Mouse (Mus musculus) layer of hippocampus, adult 2 months (tissue): Measurements from ENCODE around the gene Abcf1. TPM values are rescaled to one million over a fixed set of nuclear protein-coding genes. Genes with fewer than 3 reads are reported as not detected.

Experiments used
- DNase-seq, 2 experiments: peaks; one replicate each; pipeline ENCODE4 v3.0.0; 2022; ENCODE audit warnings: low spot score in 2 of 2
- H3K27ac ChIP-seq: fragments of 200-600 bp; 2 replicates; pipeline ENCODE4 v1.8.1; 2022
- H3K4me3 ChIP-seq: fragments of 200-600 bp; 2 replicates; pipeline ENCODE4 v1.8.1; 2022; ENCODE audit warnings: mild to moderate bottlenecking
- CTCF ChIP-seq: fragments of 200-600 bp; conservative IDR thresholded peaks from 2 replicates; pipeline ENCODE4 v1.8.1; 2022; ENCODE audit warnings: antibody characterized with exemption, mild to moderate bottlenecking, moderate library complexity
- microRNA-seq, 2 experiments: library from miRNA; unstranded; fragments of <30 nt; microRNA quantifications; one replicate each; pipeline ENCODE4 v1.2.0; 2021
- total RNA-seq, 2 experiments: library from RNA; stranded (reverse); gene quantifications; 2 replicates each; pipeline ENCODE4 v1.2.3; 2021

The Abcf1 gene
- total RNA-seq, 2 experiments from 2014 or later, result 69.9 to 77.3 TPM

DNA sequence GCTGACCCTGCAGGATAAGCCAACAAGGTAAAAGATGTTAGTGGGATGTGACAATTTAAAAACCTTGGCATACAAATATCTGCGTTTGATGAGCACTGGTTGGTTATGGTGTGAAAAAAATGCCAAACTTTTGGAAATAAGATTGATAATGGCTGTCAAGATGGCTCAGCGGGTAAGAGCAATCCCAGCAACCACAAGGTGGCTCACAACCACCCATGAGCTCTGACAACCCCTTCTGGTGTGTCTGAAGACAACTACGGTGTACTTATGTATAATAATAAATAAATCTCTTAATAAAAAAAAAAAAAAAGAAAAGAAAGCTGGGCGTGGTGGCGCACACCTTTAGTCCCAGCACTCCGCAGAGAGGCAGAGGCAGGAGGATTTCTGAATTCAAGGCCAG, 54.6 kb downstream of the Abcf1 start:
- H3K27ac ChIP-seq, result no peak overlapping the region
- no peak for DNase-seq
- TF ChIP-seq CTCF, result peak; percentile 46
- H3K4me3 ChIP-seq, result peak overlapping the region; percentile 93

DNA sequence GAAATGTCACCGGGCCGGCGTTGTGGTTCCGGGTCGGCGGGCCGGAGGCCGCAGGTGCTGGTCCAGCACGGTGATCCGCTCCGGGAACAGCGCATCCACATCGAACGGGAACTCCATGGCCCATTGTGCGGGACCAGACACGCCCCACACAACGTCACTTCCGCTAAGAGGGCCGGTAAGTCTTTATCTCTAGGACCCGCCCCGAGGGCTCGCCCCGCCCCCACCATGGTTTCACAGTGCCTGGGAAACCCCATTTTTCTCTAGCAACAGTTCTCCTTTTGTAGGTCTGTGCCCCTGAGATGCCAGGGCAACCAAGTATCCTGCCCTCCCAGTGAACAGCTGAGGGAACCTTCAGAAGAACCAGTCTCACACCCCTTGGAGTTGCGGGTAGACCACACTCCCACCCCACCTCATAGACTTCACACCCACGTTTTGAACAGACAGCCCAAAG, 59.6 kb downstream of the Abcf1 start, which contains the start of gene Atat1:
Gene Atat1 (minus strand): TSS at position 157 of the 451 bp plus-strand sequence.
- H3K4me3 ChIP-seq, result peak within 1 kb of the TSS; percentile 75
- peak within 1 kb of the TSS; percentile 91 for H3K27ac ChIP-seq
- TF ChIP-seq CTCF, result no peak
- peak; percentile 93 to 96 for DNase-seq

DNA sequence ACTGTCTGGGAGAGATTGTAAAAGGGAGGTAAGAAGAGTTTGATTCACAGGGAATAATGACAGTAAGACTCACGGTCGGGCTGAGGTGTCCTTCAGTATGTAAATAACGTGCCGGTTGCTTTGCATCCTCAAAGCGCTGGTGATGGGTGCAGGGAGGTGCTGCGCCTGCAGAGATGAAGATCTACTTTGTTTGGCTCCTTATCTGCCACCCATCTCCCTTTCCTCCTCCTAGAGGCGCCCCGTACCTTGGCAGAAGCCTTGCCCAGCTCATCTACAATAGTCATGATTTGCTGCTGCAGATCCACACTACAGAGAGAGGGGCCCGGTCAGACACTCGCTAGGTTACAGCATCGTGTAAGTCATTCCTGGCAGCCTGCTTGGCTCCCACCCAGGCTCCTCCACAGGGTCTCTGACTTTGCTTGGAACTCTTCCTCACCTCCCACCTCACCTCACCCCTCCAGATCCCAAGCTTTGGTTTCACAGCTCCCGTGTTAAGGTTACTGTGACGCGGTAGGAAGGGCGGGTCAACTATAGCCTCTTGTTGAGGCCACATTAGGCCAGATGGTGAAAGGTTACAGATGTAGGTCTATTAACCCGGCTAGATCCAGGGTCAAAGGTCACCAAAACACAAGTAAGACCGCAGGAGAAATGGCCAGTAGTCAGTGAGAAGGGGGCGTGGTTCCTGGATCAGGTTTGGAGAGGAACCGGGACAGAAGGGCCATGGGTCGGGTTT, 60.2 kb downstream of the Abcf1 start:
- peak overlapping the region; percentile 75 for H3K4me3 ChIP-seq
- no peak for TF ChIP-seq CTCF
- H3K27ac ChIP-seq, result peak overlapping the region; percentile 91
- no peak for DNase-seq

DNA sequence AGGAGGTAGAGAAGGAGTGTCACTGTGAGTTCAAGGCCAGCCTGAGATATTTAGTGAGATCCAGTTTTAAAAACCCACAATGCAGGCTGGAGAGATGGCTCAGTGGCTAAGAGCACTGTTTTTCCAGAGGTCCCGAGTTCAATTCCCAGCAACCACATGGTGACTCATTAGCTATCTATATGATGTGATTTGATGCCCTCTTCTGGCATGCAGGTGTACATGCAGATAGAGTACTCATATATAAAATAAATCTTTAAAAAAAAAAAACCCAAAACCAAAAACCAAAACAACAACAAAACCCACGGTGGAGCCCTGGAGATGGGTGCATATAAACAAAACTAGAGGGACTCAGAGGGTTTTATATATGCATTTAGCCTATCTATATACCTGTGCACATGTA, 62.0 kb downstream of the Abcf1 start:
- peak; percentile 60 for TF ChIP-seq CTCF
- Histone ChIP-seq H3K27ac (no peak overlapping the region), H3K4me3 (no peak overlapping the region)
- DNase-seq, result no peak

Small RNA genes lying within 50 kb of the gene (microRNA-seq; reads per million reads assigned to microRNA genes)
- gene Mir1894, result 0.18 to 0.32 reads per million in 2 experiments
- gene Mir877, result 287 to 325 reads per million in 2 experiments

Other genes with a start within 250 kb of the Abcf1 start
- 1 to 10 TPM; 5.0 to 6.1 TPM for gene Ier3, start 148.1 kb downstream of the Abcf1 start, total RNA-seq
- gene Flot1, start 146.5 kb downstream of the Abcf1 start, total RNA-seq, result 100 to 1,000 TPM; 124 to 128 TPM
- gene Tubb5, start 131.5 kb downstream of the Abcf1 start, total RNA-seq, result 100 to 1,000 TPM; 355 to 363 TPM
- gene Mdc1, start 128.2 kb downstream of the Abcf1 start, total RNA-seq, result 10 to 100 TPM; 16.9 to 18.4 TPM
- gene Nrm, start 108.4 kb downstream of the Abcf1 start, total RNA-seq, result 1 to 10 TPM; 1.7 to 1.8 TPM
- gene Ppp1r18, start 104.2 kb downstream of the Abcf1 start, total RNA-seq, result 1 to 10 TPM; 8.7 to 9.8 TPM
- gene Dhx16, start 89.9 kb downstream of the Abcf1 start, total RNA-seq, result 10 to 100 TPM; 28.1 to 31.3 TPM
- 10 to 100 TPM; 53.4 to 62.4 TPM for gene 2310061I04Rik, start 72.3 kb downstream of the Abcf1 start, total RNA-seq
- gene Atat1, start 59.7 kb downstream of the Abcf1 start, total RNA-seq, result 10 to 100 TPM; 58.7 to 64.8 TPM
- gene Mrps18b, start 53.4 kb downstream of the Abcf1 start, total RNA-seq, result 10 to 100 TPM; 36.3 to 43.0 TPM
- gene Ppp1r10, start 53.3 kb downstream of the Abcf1 start, total RNA-seq, result 10 to 100 TPM; 83.2 to 83.8 TPM
- 100 to 1,000 TPM; 140 to 147 TPM for gene Gnl1, start 10.1 kb upstream of the Abcf1 start, total RNA-seq
- gene Prr3, start 10.5 kb upstream of the Abcf1 start, total RNA-seq, result 10 to 100 TPM; 45.8 to 50.7 TPM
- gene H2-T24, start 50.8 kb upstream of the Abcf1 start, total RNA-seq, result 1 to 10 TPM; 1.7 to 2.4 TPM
- 1 to 10 TPM; 5.2 to 6.0 TPM for gene H2-T23, start 63.1 kb upstream of the Abcf1 start, total RNA-seq
- 10 to 100 TPM in 1 of 2 experiments, 1 to 10 TPM in 1; 9.1 to 10.3 TPM for gene H2-T22, start 73.0 kb upstream of the Abcf1 start, total RNA-seq
- not detected for gene Gm6034, start 73.2 kb upstream of the Abcf1 start, total RNA-seq
- gene Gm11127, start 88.6 kb upstream of the Abcf1 start, total RNA-seq, result 1 to 10 TPM; 1.6 to 1.7 TPM
- under 1 TPM in 1 of 2 experiments, not detected in 1; 0.29 TPM for gene Gm19684, start 151.9 kb upstream of the Abcf1 start, total RNA-seq
- not detected for gene Gm7030, start 159.7 kb upstream of the Abcf1 start, total RNA-seq
- not detected for gene Gm8909, start 198.8 kb upstream of the Abcf1 start, total RNA-seq
- gene H2-T3, start 220.5 kb upstream of the Abcf1 start, total RNA-seq, result not detected